Mouse (Mus musculus) brain, adult 2 months (tissue): Measurements from ENCODE around the gene Phactr3.

ENCODE experiments used
- DNase-seq: peaks from one replicate; pipeline ENCODE4 v3.0.0; 2011; ENCODE audit warnings: low read depth, low spot score

The Phactr3 gene

DNA sequence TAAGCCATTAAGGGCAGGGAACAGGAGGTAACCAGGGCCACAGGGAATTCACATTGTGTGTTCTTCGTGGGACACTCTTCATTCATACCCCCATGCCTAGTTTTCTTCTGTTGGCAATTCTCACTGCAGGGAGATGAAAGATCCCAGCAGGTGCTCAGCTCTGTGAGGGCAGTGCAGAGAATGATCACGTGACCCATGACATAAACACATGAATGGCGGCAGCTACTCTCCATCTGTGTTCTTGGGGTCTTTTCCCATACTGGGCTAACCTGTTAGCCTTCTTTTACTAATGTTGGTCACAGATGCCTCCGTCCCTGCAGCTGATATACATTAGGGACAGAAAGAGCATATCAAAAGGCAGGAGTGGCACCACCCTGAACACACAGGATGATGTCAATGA lies 16.9 kb downstream of the Phactr3 start:
- DNase-seq = no peak

DNA sequence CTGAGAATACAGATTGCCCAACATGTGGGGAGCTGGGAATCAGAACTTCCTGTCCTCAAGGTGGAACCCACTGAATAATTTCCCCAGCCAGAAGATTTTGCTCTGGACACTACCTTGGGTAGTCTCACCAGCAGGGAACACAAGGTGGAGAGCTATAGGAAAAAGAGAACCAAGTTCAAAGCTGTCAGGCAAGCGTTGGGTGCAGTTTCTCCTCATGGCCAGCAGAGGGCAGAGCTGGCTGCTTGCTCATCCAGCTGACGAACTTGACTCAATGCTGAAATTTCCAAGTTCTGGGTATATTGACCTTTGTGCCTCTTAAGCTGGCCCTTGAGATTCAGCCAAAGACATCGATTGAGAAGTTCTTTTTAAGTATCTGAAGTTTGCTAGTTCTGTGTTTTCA lies 18.7 kb downstream of the Phactr3 start:
- peak; percentile 89 for DNase-seq

DNA sequence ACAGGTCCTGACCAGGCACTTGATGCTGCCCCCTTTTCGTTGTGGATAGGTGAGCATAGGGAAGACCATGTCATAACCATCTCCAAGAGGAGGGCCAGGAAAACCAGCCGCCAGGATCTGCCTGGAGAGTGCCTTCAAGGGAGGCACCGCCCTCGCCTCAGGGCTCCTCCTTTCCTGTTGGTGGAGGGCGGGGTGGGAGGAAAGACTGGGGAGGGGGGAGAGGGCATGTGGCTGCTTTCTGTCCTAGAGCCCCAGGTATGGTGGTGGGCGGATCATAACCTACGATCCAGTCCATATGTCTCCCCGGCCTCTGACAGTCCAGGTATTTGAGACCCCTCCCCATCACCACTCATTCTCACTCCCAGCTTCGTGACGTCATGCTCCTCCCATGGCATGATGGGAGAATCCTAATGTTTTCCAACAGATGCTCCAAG lies 22.7 kb downstream of the Phactr3 start:
- DNase-seq = peak; percentile 92

DNA sequence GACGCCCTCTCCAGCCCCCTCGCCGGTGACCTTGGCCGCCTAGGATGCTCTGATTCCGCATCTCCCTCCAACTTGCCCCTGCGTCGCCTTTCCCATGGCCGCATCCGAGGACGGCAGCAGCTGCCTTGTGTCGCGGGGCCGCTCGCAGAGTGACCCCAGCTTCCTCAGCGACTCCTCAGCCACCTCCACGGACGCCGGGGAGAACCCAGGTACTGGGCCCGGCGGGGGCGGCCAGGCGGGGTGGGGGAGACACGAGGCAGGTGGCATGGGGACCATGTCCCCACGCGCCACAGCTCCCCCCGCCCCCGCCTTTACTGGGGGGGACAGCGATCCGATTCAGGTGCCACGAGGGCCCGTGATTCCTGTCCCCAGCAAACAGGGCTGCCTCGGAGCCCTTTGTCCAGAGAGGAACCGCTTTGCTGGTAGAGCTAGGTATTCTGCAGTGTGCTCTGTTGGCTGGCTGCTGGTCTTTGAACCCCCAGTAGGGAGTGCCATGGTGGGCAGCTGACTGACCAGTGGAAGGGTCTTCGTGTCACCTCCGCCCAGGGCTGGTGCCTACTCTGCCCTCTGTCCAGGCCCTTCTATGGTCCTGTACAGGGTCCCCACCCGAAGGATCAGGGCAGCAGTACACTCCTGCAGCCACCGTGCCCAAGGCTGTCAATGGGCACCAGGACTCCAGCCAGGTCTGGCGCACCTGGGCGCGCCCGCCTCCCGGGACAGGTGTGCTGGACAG lies 23.7 kb downstream of the Phactr3 start:
- DNase-seq = peak; percentile 40

DNA sequence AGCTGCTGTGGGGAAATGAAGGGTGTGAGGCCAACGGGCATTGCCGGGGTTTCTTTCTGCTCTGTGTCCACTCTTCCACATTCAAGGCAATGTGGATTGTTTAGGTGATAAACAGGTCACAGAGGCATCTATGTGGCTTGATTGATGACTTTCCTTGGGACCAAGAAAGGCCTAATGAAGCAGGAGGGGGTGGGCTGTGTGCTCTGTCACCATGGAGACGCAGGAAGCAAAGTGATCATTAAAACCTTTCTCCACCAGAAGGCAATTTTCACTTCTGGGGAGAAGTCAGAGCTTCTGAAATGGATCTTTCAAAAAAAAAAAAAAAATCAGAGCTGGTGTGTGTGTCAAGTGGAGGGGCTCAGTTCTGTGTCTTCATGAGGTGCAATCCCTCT lies 24.2 kb downstream of the Phactr3 start:
- peak; percentile 66 for DNase-seq

DNA sequence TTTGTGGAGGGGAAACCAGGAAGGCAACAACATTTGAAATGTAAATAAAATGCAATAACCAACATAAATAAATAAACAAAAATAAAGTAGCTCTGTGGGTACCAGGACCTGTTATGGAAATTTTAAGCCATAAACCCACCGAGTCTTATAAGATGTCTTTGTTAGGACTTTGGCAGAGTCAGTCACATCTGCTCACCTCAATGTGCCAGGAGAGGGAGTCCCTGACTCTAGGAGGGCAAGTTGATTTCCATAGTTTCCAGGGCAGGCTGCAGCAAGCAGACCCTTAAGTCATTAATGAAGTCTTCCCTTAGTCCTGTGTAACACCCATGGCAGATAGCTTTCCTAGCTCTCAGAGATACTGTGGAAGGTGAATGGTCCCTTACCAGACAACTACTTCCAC lies 25.1 kb downstream of the Phactr3 start:
- peak; percentile 46 for DNase-seq

DNA sequence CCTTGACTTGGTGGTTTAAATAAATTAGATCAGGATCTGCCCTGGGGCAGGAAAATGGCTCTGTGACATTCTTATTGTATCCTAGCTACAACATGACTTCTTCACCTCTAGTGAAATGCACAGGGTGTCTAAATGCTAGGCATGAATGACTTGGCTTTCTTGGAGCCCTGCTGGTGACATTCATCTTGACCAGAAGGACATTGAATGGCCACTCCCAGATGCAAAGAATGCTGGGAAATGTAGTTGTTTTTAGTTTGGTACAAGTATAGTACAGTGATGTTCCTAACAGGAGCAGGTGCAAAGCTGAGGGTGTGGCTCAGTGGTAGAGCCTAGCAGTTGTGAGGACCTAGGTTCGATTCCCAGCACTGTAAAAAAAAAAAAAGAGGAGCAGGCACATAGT lies 30.5 kb downstream of the Phactr3 start:
- no peak for DNase-seq

DNA sequence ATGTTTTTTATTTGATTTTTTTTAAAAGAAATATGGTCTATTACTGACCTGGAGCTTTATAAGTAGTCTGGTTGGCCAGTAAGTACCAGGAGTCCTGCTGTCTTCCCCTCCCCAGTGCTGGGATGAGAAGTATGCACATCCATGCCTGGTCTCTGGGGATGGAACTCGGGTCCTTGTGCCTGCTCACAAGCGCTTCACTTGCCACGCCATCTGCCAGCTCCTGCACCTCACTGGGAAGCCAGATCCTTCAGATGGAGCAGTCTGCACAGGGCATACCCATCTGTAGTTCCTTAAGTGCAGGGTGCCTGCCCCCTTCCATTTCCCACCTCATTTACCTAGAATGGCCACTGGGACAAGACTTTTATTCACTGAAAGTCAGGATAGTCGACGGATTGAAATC lies 31.9 kb downstream of the Phactr3 start:
- no peak for DNase-seq

DNA sequence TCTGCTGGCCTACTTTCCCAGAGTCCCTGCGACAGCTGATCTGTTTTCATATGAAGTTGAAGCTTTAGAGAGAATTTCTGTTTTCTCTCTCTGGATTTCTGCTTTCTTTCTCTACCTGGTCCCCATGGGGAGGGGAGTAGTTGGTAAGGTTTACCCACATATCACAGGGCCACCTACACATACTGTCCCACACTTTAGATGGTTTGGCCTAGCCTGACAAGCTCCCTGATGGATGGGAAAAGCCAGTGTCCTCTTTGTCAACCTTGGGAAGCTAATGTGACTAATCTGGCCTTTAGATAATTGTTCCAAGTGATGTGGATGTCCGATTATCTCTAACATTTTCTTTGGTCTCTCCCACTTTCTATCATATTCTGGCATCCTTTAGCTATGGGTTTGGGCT lies 34.8 kb downstream of the Phactr3 start:
- DNase-seq = no peak

DNA sequence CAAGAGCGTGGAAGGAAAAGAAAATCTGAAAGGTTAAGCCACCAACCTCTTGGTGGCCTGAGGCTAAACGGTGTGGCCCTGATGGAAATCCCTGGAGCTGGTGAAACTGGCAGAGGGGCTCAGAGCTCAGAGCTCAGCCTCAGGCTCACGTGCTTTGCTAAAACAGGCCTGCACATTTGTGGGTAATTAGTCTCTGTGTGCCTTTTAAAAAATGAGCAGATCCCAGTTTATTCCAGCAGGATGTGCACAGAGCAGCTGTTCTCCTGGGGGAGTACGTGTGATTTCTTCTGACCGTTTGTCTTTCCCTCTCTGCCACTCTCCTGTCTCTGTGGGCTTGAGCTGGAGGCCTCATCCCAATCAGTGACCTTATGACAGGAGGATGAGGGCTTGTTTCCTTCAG lies 35.4 kb downstream of the Phactr3 start:
- DNase-seq = peak; percentile 77

DNA sequence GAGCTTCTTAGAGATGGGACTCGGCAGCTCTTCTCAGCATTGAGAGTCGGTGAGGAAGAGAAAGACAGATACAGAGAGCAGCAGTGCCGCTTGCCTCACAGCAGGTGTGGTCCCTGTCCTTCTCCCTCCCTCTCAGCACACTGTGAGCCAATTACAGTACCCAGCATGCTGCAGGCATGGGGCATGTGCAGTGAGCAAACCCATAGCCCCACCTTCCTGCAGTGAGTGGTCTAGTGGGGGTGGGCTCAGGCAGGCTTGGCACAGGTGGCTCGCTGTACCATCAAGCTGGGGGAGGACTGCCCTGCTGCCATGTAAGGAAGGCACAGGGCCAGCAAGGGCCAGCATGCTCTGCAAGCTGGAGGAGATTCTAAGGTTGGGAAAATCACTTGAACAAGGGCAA lies 35.8 kb downstream of the Phactr3 start:
- DNase-seq = peak; percentile 88

DNA sequence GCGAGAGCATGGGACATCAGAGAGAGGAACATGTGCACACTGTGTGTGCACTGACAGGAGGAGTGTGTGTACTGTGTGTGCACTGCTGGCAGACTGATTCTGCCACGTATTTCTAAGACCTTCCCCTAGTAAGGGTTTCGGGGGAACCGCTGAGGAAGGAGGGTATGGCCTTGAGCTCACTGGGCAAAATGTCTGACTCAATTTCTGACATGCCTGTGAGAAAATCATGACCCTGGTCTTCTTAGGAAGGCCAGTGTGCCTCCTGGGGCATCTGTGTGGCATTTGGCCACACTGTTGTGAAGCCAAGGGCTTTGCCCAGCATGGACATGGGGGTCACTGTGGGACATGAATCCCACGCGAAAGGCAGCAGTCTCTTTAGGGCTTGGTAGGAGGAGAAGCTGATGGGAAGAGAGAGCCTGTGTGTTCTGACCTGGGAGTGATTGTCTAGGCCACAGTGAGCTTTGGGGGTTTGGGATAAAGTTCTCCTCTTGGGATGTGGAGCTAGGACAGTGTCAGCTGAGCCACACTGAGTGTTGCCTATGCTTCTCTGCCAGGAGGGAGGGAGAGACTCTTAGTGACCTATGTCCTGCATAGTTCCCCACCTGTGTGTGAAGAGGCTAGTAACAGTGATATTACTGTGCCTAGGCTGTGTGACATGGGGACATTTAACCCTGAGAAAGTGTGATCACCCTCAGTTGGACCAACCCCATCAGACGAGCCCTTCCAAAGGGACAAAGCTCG lies 36.6 kb downstream of the Phactr3 start:
- DNase-seq = no peak

DNA sequence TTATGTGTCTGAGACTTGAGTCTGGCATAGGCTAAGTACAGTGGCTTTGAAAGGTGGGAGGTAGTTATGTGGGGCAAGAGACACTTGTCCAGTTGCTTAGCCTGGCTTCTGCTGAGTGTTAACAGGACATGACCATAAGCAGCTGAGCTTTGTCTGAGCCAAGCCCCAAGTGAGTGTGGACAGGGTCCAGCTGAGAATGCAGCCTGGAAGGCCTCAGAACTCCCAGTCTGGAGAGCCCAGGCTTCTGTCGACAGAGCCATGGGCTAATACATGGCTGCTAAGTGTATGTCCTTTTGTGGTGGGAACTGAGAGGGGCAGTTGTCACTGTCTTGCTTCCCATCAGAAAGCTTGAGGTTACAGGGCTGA lies 37.1 kb downstream of the Phactr3 start:
- DNase-seq = peak; percentile 74

DNA sequence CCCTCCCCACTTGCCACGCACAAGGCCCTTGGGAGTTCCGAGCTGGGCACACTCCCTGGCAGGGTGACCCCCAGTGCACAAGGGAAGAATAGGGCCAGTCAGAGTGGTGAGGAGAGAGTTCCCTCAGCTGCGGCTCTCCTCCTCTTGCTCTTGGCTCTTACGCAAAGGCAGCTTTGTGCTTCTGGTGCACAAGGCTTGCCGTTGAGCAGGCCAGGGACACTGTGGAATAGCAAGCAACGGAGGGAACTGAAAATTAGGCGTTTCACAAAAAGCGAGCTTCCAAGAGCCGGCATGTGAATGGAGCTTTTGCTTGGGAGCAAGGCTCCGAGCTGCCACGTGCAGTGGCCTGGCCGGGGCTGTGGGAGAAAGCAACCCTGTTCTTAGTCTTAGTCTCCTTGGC lies 40.2 kb downstream of the Phactr3 start:
- peak; percentile 95 for DNase-seq

DNA sequence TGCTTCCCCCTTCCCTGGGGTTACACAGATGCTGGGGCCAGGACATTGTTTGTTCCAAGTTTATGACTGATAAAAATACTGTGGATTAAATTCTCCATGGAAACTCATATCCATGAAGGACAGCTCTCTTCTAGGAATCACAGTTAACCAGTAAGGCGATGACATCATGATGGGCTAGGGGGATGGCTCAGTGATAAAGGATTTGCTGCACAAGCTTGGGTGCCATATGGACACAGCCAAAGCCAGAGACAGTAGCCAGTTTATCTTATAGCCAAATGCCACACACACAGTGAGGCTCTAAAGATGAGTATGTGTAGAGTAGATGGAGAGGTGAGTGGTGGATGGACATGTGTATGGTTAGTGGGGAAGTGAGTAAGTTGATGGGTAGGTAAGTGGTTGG lies 45.2 kb downstream of the Phactr3 start:
- DNase-seq = peak; percentile 53

DNA sequence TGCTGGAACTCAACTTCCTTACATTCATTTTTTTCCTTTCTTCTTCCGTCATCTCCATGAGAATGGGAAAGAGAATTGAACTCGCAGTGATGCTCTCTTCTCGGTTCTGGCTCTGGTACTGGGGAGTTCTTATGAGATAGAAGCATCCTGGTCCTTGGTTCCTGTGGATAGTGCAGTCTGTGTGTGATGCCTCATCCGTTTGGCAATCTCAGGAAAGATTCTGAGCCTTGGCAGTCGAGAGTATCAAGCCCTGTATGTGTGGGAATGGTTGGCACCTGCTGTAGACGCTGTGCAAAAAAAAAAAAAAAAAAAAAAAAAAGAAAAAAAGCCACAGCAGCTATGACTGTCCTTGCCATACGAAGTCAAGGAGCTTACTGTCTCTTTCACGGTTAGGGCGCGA lies 47.2 kb downstream of the Phactr3 start:
- DNase-seq = peak; percentile 96

DNA sequence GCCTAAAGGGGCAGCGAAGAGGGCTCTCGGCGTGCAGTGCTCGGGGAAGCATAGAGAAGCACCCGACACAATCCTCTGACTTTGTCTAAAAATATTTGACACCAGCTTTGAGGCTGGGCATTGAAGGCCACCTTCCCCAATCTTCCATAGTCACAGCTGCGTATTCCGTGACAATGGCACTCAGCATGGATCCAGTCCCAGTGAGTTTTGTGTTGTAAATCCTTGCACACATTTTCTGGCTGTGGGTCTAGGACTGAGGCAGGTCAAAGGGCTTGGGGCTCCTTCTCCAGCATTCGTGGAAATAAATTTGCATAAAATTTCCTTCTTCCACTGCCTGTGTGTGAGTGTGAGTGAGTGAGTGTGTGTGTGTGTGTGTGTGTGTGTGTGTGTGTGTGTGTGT lies 51.2 kb downstream of the Phactr3 start:
- no peak for DNase-seq

DNA sequence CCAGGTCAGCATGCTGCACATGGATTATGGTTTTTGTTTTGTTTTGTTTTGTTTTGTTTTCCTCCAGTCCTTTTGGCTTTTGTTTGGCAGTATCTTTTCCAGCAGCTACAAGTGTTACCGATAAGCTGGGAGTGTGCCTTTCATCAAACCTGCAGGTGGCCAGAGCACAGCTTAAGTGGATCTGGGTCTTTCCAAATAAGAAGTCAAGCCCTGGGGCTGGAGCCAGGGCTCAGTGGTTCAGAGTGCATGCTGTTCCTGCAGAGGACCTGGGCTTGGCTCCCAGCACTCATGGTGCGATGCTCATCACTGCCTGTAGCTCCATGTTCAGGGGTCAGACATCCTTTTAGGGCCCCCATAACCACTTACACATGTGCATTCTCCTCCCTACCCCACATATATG lies 55.2 kb downstream of the Phactr3 start:
- DNase-seq = peak; percentile 56

DNA sequence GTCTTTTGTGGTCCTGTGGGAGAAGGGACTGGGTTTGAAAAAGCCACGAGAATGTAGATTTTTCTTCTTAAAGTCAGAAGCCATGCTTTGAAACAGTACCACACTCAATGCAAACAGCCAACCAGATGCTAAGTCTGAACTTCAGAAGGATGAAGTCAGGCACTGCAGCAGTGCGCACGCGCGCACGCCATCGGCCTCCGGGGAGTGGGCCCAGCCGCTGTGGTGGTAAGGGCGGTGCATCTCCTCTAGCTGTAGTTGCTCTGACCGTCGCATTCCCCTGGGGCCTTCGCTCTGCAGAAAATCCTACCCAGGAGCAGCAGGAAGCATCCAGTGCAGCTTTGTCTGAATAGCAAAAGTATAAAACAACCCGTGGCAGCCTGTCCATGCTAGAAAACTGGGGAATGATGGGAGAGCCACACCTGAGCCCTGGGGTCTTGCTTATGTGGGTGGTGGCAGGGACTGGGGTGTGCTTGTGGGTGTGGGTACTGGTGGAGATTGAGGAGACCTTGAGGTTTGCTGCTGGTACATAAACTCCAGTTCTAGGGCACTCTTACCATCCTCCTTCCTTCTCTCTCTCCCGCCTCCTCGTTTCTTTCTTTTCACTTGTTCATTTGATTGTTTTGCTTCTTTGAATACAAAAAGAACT lies 56.6 kb downstream of the Phactr3 start:
- peak; percentile 89 for DNase-seq

DNA sequence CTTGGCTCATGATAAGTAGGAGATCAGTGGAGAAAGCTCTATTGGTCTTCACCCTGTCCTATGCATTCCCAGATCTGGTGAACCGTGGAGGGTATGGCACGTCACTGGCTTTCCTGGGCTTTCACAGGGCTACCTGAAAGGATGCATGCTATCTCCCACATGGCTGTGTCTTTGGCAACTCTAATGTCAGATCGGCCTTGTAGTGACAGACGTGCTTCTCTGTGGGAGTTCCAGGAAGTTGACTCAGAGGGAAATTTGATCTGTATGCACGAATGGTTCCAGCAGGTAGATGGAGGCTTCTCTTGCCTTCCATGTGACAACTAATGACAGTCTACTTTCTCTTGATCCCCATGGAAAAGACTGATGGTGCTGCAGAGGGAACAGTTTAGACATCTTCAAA lies 65.5 kb downstream of the Phactr3 start:
- DNase-seq = peak; percentile 92

DNA sequence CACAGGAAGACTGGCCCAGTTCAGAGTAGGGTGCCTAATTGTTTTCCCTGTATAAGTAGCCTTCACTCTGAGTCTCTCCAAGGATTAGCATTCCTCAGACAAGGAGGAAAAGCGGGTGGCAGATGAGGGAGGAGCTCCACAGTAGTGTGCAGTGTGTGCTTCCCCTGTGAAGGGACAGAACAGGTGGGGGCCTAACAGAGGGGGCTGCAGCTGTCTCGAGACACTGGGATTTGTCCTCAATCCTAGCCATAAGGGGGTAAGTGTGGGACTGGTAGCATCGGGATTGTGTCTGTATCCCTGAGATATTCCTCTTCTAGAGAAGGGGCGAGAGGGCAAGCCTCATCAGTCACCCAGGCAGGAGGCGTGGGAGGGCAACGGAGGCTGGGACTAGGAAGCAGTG lies 66.1 kb downstream of the Phactr3 start:
- no peak for DNase-seq

DNA sequence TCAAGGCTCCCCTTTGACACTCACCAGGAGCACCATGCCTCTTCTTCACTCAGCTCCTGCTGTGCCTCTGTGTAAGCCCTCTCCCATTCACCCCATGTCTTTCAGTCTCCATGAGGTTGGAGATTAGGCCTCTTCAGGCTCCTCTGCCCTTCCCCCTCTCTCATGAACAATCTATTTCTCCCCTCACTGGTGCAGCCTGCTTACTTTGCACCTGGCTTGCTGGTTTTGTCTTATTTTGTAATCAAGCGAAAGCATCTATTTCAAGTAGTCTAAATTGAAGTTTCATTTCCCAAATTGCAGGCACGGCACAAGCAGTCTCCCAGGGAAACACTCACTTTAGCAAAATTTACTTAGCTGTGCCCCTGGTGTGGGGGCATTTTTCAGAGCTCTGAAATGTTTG lies 70.2 kb downstream of the Phactr3 start:
- DNase-seq = peak; percentile 57

DNA sequence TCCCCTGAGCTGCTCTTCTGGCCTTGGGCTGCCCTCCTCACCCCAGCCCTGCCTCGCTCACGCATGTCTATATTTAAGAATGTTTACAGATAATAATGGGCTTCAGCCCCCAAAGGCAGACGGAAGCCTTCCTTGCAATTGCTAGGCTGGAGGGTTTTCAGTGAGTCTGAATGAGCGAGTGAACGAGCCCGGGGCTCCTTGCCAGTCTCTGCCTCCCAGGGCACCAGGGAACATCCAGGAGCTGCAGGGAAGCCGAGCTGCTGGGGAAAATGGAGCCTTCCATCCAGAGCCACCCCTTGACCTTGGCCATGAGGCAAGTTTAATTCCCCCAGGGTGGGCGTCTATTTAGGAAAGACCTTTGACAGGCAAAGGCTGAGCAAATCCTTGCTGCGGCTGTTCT lies 74.1 kb downstream of the Phactr3 start:
- peak; percentile 65 for DNase-seq
